Mouse (Mus musculus) kidney, postnatal 0 days (tissue): ENCODE measurements around the gene Slc9a9. TPM values are rescaled to one million over a fixed set of nuclear protein-coding genes. Genes with fewer than 3 reads are reported as not detected.
A peak's percentile ranks its signal among the peaks of the same experiment; 100 is the strongest.

ENCODE experiments used
- ATAC-seq: fragments of 200-750 bp; cut with Nextera tagmentation; replicated peaks from 2 replicates; pipeline ENCODE4 v1.8.0; 2017; ENCODE audit warnings: low read depth, moderate number of reproducible peaks, moderate TSS enrichment, moderate library complexity; ENCODE audit not compliant: low FRiP score
- DNase-seq: peaks from one replicate; pipeline ENCODE4 v3.0.0-alpha.2; 2016; ENCODE audit warnings: low spot score
- H3K27ac ChIP-seq: fragments of 300-500 bp; sonication (generic); 2 replicates; pipeline ENCODE4 v1.5.1; 2014; ENCODE audit warnings: mild to moderate bottlenecking
- H3K27me3 ChIP-seq: fragments of 300-500 bp; sonication (generic); 2 replicates; pipeline ENCODE4 v1.6.1; 2014; ENCODE audit warnings: low read length, mixed read lengths; ENCODE audit not compliant: insufficient read depth
- H3K36me3 ChIP-seq: fragments of 300-500 bp; sonication (generic); 2 replicates; pipeline ENCODE4 v1.6.1; 2014; ENCODE audit warnings: low read length, mixed read lengths; ENCODE audit not compliant: insufficient read depth
- H3K4me1 ChIP-seq: fragments of 300-500 bp; sonication (generic); replicated peaks from 2 replicates; pipeline ENCODE4 v1.6.1; 2014; ENCODE audit warnings: antibody characterized with exemption, low read length, mixed read lengths; ENCODE audit not compliant: insufficient read depth
- H3K4me2 ChIP-seq: fragments of 300-500 bp; sonication (generic); 2 replicates; pipeline ENCODE4 v1.6.1; 2014; ENCODE audit warnings: mild to moderate bottlenecking, low read length, moderate library complexity, mixed read lengths
- H3K4me3 ChIP-seq: fragments of 300-500 bp; sonication (generic); replicated peaks from 2 replicates; pipeline ENCODE4 v1.5.1; 2014; ENCODE audit warnings: low read depth, low read length
- H3K9ac ChIP-seq: fragments of 300-500 bp; sonication (generic); 2 replicates; pipeline ENCODE4 v1.6.1; 2014; ENCODE audit warnings: low read depth, low read length
- H3K9me3 ChIP-seq: fragments of 300-500 bp; sonication (generic); replicated peaks from 2 replicates; pipeline ENCODE4 v1.6.1; 2016; ENCODE audit warnings: low read length, inconsistent platforms, mixed read lengths
- CTCF ChIP-seq: IDR thresholded peaks from 2 replicates; pipeline ENCODE4 v1.5.1; 2016; ENCODE audit warnings: antibody characterized with exemption, low read depth, mild to moderate bottlenecking, moderate library complexity
- WGBS: fragments of 180-500 bp; shearing (Covaris S2); extraction: QIAGEN DNeasy Blood & Tissue Kit; methylation state at CpG from one replicate; pipeline ENCODE4 v1.1.7; 2014; 5-methylcytosine and 5-hydroxymethylcytosine counted together
- polyA plus RNA-seq: library from polyadenylated mRNA; unstranded; fragments of >200 nt; fragmentation: Nextera tagmentation; extraction: Ambion mirVana; gene quantifications from 2 replicates; pipeline ENCODE4 v1.2.1, GENCODE M21; 2015

The Slc9a9 gene
- polyA plus RNA-seq, 1 experiment from 2014 or later: 2.6 TPM

DNA sequence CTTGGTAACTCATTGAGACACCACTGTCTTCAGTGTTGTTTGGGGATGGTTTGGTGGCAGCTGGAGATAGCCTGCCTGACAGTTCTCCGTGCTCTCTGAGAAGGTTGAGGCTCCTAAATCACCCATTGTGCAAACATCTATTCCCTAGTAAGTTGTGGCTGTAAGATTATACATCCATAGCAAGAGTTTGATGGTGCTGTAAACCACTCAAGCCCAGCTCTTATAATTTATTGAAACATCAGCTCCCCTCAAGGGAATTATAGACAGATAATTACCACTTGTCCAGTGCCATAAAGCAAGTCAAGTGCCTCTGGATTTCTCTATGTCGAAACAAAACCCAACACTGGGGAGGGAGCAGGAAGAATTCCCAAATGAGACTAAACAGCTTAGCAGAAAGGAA is 78.8 kb downstream of the Slc9a9 start:
- Histone ChIP-seq H3K4me1 (no peaks in the 10 kb centered on the region), H3K4me3 (no peak overlapping the region), H3K9me3 (no peaks in the 10 kb centered on the region), H3K9ac (no peak overlapping the region), H3K4me2 (no peak overlapping the region), H3K27ac (no peak overlapping the region), H3K27me3 (no peaks in the 10 kb centered on the region), H3K36me3 (no peaks in the 10 kb centered on the region)
- ATAC-seq (no peak), DNase-seq (peak; percentile 59)
- no peak for TF ChIP-seq CTCF
- 30% methylated on average over 2 of the region's 2 CpGs for WGBS

DNA sequence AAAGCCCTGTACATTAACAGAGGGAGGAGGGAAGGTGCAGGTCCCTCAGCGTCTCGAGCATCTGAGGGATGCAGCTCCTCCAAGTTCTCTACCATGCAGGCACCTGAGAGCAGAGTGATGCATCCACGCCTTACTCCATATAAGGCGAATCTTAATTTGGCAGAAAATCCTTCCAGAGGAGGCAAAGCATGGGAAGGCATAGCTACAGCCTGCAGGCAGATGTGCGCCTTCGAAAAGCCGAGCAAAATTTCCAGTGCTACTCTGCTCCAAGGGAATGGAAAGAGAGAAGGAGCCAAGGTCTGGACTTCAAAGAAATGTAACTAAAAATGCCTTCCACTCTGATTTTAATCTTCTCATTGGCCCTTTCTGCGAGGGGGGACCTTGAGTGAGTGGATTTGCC is 80.5 kb downstream of the Slc9a9 start:
- 76% methylated on average over 8 of the region's 8 CpGs for WGBS
- no peak for DNase-seq
- no peak overlapping the region for H3K9ac ChIP-seq

DNA sequence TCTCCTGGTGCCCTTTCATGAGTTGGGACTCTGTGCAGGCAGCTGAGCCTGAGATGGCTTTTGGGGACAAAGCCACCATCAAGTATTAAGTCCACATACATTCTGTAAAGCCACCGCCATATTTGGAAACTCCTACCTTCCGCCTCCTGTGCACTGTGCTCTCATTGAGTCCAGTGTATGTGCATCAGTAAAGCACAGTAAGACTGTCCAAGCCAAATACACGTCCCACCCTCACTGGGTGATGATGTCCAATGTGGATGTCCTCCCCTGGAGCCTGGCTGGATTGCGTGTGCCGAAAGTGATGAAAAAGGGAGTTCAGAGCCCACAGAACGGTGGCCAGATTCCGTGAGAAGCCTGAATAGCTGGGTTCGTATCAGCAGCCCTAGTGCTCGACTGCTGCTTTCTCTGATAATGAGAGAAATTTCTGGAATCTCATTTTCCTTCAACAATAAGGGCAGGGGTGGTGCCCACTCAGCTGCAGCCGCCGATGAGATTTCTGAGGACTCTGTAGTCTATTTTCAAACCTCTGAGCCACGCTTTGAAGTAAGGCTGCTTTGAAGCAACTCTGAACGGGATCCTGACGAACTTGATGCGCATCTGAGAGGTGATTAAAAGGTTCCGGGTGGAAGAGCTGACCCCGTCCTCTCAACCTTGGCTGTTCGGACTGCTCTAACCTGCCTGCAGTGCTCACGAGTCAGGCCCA is 81.4 kb downstream of the Slc9a9 start:
- Histone ChIP-seq H3K9me3 (no peaks in the 10 kb centered on the region), H3K4me1 (no peaks in the 10 kb centered on the region), H3K4me3 (no peak overlapping the region), H3K9ac (no peak overlapping the region), H3K4me2 (peak overlapping the region; percentile 39), H3K27me3 (no peaks in the 10 kb centered on the region), H3K27ac (no peak overlapping the region), H3K36me3 (no peaks in the 10 kb centered on the region)
- DNase-seq (peak; percentile 33), ATAC-seq (peak; percentile 71)
- 34% methylated on average over 19 of the region's 19 CpGs for WGBS
- TF ChIP-seq CTCF: no peak

More for the DNA sequence above, 80.5 kb downstream of the Slc9a9 start:
- H3K4me3 ChIP-seq: no peak overlapping the region
- no peaks in the 10 kb centered on the region for H3K36me3 ChIP-seq
- H3K4me1 ChIP-seq: no peaks in the 10 kb centered on the region
- no peak for TF ChIP-seq CTCF
- no peak overlapping the region for H3K4me2 ChIP-seq
- no peak for ATAC-seq
- no peaks in the 10 kb centered on the region for H3K27me3 ChIP-seq
- H3K27ac ChIP-seq: no peak overlapping the region
- no peaks in the 10 kb centered on the region for H3K9me3 ChIP-seq

DNA sequence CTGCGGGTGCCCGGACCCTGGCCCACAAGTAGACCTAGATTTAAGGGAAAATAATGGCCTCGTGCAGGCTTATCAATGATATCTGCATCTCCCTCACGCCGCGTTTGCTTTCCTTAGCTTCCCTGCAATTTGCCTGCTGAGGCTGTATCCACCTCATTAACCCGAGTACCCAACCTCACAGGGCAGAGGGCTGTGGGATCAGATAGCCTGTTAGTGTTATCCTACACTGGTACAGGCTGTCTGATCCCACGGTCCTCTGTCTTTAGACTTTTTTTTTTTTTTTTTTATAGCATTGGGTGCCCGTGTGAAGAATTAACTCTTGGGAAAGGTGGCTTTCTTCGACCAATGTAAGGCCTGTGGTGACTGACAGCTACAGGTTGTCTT is 81.9 kb downstream of the Slc9a9 start:
- no peaks in the 10 kb centered on the region for H3K9me3 ChIP-seq
- no peaks in the 10 kb centered on the region for H3K4me1 ChIP-seq
- no peak overlapping the region for H3K9ac ChIP-seq
- ATAC-seq (peak; percentile 77), DNase-seq (peak; percentile 67)
- 23% methylated on average over 10 of the region's 10 CpGs for WGBS
- no peak overlapping the region for H3K4me3 ChIP-seq
- H3K27ac ChIP-seq: no peak overlapping the region
- H3K27me3 ChIP-seq: no peaks in the 10 kb centered on the region
- H3K36me3 ChIP-seq: no peaks in the 10 kb centered on the region
- no peak for TF ChIP-seq CTCF
- H3K4me2 ChIP-seq: peak overlapping the region; percentile 39

DNA sequence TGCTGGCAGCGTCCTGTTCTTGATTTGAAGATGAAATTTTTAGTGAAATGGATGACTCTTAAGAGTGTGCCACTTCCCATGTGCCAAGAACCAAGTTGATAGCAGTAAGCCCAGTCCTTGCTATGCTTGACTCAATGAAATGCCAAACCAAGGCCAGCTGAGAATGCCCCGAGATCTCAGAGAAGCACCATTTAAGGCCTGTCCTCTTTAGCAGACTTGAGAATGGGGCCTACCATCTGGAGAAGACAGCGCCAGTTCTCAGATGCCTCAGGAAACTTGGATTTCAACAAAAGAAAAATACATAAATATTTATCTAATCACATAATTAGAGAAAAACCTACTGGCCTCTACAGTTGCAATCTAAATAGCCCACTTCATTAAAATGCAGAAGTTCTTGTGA is 82.4 kb downstream of the Slc9a9 start:
- no peak for DNase-seq
- ATAC-seq: no peak
- H3K36me3 ChIP-seq: no peaks in the 10 kb centered on the region
- H3K27ac ChIP-seq: no peak overlapping the region
- WGBS: 76% methylated on average over 3 of the region's 3 CpGs
- no peak overlapping the region for H3K4me3 ChIP-seq
- H3K4me2 ChIP-seq: no peak overlapping the region
- no peak overlapping the region for H3K9ac ChIP-seq
- no peaks in the 10 kb centered on the region for H3K4me1 ChIP-seq
- H3K27me3 ChIP-seq: no peaks in the 10 kb centered on the region
- TF ChIP-seq CTCF: no peak
- no peaks in the 10 kb centered on the region for H3K9me3 ChIP-seq

DNA sequence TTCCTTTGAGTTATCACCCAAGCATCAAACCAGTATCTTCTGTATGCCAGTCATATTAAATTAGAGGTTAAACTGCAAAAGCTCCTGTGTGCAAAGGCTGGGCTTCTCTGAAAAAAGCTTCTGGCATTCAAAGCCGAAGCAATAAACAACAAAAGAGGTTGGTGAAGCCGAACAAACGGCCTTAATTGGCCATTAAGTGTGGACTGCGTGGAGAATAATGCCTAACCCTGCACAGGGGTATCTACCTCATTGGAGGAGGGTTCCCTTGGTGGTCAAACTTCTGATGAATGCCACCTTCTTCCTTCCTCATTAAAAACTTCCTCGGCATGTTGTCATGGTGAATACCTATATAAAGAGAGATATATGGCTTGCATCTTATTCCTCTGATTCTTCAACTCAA is 90.2 kb downstream of the Slc9a9 start:
- Histone ChIP-seq H3K4me2 (no peak overlapping the region), H3K27me3 (no peaks in the 10 kb centered on the region), H3K36me3 (no peaks in the 10 kb centered on the region), H3K27ac (no peak overlapping the region), H3K4me3 (no peak overlapping the region), H3K4me1 (no peaks in the 10 kb centered on the region), H3K9me3 (no peaks in the 10 kb centered on the region), H3K9ac (no peak overlapping the region)
- ATAC-seq: no peak
- WGBS: 9% methylated on average over 5 of the region's 5 CpGs
- no peak for TF ChIP-seq CTCF
- DNase-seq: no peak

DNA sequence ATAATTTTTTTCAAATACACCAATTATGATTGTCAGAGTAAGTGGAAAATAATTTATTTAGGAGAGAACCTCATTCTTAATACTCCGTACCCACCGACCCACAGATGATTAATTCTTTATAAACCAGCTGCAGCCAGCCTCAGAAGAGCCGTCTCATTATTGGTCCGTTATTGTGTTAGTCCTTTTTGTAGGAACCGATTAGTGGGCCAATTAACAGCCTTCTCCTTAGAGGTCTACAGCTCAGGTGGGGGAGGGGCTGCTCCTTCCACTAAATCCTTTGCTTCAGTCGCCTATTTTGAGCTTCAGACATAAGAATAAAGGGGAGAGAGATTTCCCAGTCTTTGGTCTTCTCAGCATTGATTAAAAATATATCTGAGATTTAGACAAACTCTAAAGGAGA is 98.4 kb downstream of the Slc9a9 start:
- Histone ChIP-seq H3K4me2 (no peak overlapping the region), H3K4me1 (no peaks in the 10 kb centered on the region), H3K4me3 (no peak overlapping the region), H3K36me3 (no peaks in the 10 kb centered on the region), H3K27ac (no peak overlapping the region), H3K9ac (no peak overlapping the region), H3K27me3 (no peaks in the 10 kb centered on the region), H3K9me3 (no peaks in the 10 kb centered on the region)
- no peak for TF ChIP-seq CTCF
- WGBS: 77% methylated on average over 6 of the region's 6 CpGs
- DNase-seq: no peak
- no peak for ATAC-seq
